9 mouse cellular contexts compared by ENCODE assay signal in genomic region chr5:119246824-119247223, GRCm38 (mm10).
DNase-seq lines count a peak whose midpoint lies in the region; ATAC-seq and TF ChIP-seq lines count a peak whose summit lies in the region.
"Had no signal": no experiment of that assay in that cellular context is flagged by ENCODE, and none has a peak within 500 bp of the region (broad histone marks: within the 10 kb centered on the region; RNA-seq: fewer than 3 reads in every experiment).

No protein-coding gene starts in this region.

- no peak overlapping the region for H3K27ac ChIP-seq in intestine, embryonic 15.5 days
- H3K27ac ChIP-seq in intestine, postnatal 0 days (ENCODE audit: low read depth, low read length), result no peak overlapping the region
- H3K27ac ChIP-seq: limb, embryonic 12.5 days had no signal

- TF ChIP-seq CTCF in intestine, postnatal 0 days (IDR thresholded peaks at IDR 0.05; ENCODE audit: low read depth), result no peak

- peak; percentile 94 for DNase-seq in gastrocnemius, postnatal 25 days
- peak; percentile 29 for DNase-seq in layer of hippocampus, adult 9-10 months (ENCODE audit: low spot score)
- DNase-seq in lung, postnatal 4 days, result peak; percentile 29 to 57
- DNase-seq in urinary bladder, postnatal 4 days (ENCODE audit: low spot score in 2 of 2), result no peak
- no peak for DNase-seq in thymus, adult 18-20 months

- no peaks in the 10 kb centered on the region for H3K9me3 ChIP-seq in intestine, embryonic 15.5 days
- H3K9me3 ChIP-seq in intestine, postnatal 0 days (ENCODE audit: control insufficient read depth), result no peaks in the 10 kb centered on the region
- H3K9me3 ChIP-seq: limb, embryonic 12.5 days had no signal

- H3K36me3 ChIP-seq in intestine, embryonic 15.5 days, result no peaks in the 10 kb centered on the region
- no peaks in the 10 kb centered on the region for H3K36me3 ChIP-seq in intestine, postnatal 0 days (ENCODE audit: control insufficient read depth, insufficient read depth)
- H3K36me3 ChIP-seq: limb, embryonic 12.5 days had no signal

- no peak overlapping the region for H3K4me3 ChIP-seq in intestine, embryonic 15.5 days (replicated peaks)
- H3K4me3 ChIP-seq in intestine, postnatal 0 days (ENCODE audit: low read depth, low read length), result no peak overlapping the region
- H3K4me3 ChIP-seq: limb, embryonic 12.5 days had no signal

- no peaks in the 10 kb centered on the region for H3K27me3 ChIP-seq in intestine, embryonic 15.5 days (replicated peaks)
- H3K27me3 ChIP-seq in intestine, postnatal 0 days (replicated peaks; ENCODE audit: control insufficient read depth, insufficient read depth, low read length), result no peaks in the 10 kb centered on the region

- no peak overlapping the region for H3K9ac ChIP-seq in intestine, embryonic 15.5 days
- no peak overlapping the region for H3K9ac ChIP-seq in intestine, postnatal 0 days (ENCODE audit: low read depth, low read length)
- H3K9ac ChIP-seq: limb, embryonic 12.5 days had no signal

- H3K4me1 ChIP-seq in intestine, embryonic 15.5 days (replicated peaks), result no peaks in the 10 kb centered on the region
- H3K4me1 ChIP-seq in intestine, postnatal 0 days (replicated peaks; ENCODE audit: control insufficient read depth, insufficient read depth, low read length), result no peaks in the 10 kb centered on the region

- 70% methylated on average over 10 of the region's 10 CpGs for WGBS in intestine, embryonic 15.5 days
- WGBS in intestine, postnatal 0 days, result 69% methylated on average over 10 of the region's 10 CpGs

- no peak overlapping the region for H3K4me2 ChIP-seq in intestine, embryonic 15.5 days (replicated peaks)
- no peak overlapping the region for H3K4me2 ChIP-seq in intestine, postnatal 0 days (replicated peaks; ENCODE audit: low read depth)
- H3K4me2 ChIP-seq: limb, embryonic 12.5 days had no signal

- ATAC-seq in intestine, embryonic 15.5 days, result 0 out of 2 replicates have a peak, but pooled peaks have one; percentile 34
- no peak for ATAC-seq in intestine, postnatal 0 days
- ATAC-seq in megakaryocyte progenitor cell, adult 5-6 weeks (replicated peaks; ENCODE audit: poor library complexity), result no peak

Comparison
In these comparisons a context has a peak if more than half of its experiments do, and no peak if none do; other contexts are left out.
1. DNase-seq: peak in gastrocnemius, postnatal 25 days (single experiment), layer of hippocampus, adult 9-10 months (single experiment) and lung, postnatal 4 days (2 of 2); none in urinary bladder, postnatal 4 days (0 of 2) and thymus, adult 18-20 months (0 of 2).